In genomic region chr12:17305445-17305844, GRCm38 (mm10) we compare ENCODE assay signal across 19 mouse cellular contexts. TPM values are rescaled to one million over a fixed set of nuclear protein-coding genes. Genes with fewer than 3 reads are reported as not detected.
DNase-seq lines count a peak whose midpoint lies in the region; ATAC-seq lines count a peak whose summit lies in the region.
"Had no signal": no experiment of that assay in that cellular context is flagged by ENCODE, and none has a peak within 500 bp of the region (broad histone marks: within the 10 kb centered on the region; RNA-seq: fewer than 3 reads in every experiment).

No protein-coding gene starts in this region.

- DNase-seq in heart, adult 18-20 months, result peak; percentile 18 to 50
- DNase-seq in heart, postnatal 25 days (ENCODE audit: low spot score), result no peak
- DNase-seq in right cerebral cortex, postnatal 10 days (ENCODE audit: low spot score in 2 of 2), result peak; percentile 39
- no peak for DNase-seq in right cerebral cortex, postnatal 4 days
- DNase-seq in adrenal gland, postnatal 25 days, result peak; percentile 79
- peak; percentile 16 for DNase-seq in skeletal muscle tissue, adult 2 months (ENCODE audit: low read depth, low spot score)
- no peak for DNase-seq in layer of hippocampus, adult 9-11 months
- DNase-seq: cerebellum, postnatal 36 days; kidney, adult 18-20 months; kidney, postnatal 25 days; liver, embryonic 13.5 days; retina, postnatal 1 day; thymus, adult 18-20 months had no signal

- ATAC-seq in megakaryocyte progenitor cell, adult 5-6 weeks (replicated peaks; ENCODE audit: poor library complexity), result no peak
- ATAC-seq: forebrain, embryonic 14.5 days; hindbrain, postnatal 0 days; Patski had no signal

- intact Hi-C loops in heart, postnatal 25 days (cut with DNase I), result no loop called here

RNA-seq across cellular contexts. Expression of gene Atp6v1c2, which starts 23.7 kb away (rescaled TPM):
- under 1 TPM in 1 of 2 experiments, not detected in 1; 0.85 TPM for total RNA-seq in heart, adult 18-20 months (2021)
- not detected for total RNA-seq in heart, postnatal 25 days (2021)
- 0.90 and 1.5 TPM in 2 replicates for total RNA-seq in adrenal gland, postnatal 25 days (2021)
- not detected in 2 replicates for total RNA-seq in megakaryocyte progenitor cell, adult 5-6 weeks (2015)
- total RNA-seq in megakaryocyte progenitor cell, adult 5-6 weeks (2017), result not detected in 2 replicates
- total RNA-seq: granulocyte monocyte progenitor cell, adult 5-6 weeks; monocyte, adult 5-6 weeks had no signal

RNA-seq across cellular contexts. Expression of gene Pdia6, which starts 39.1 kb away (rescaled TPM):
- 100 to 1,000 TPM in 1 of 2 experiments, 10 to 100 TPM in 1; 89.4 to 100 TPM for total RNA-seq in heart, adult 18-20 months (2021)
- 100 to 1,000 TPM; 111 to 134 TPM for total RNA-seq in heart, postnatal 25 days (2021)
- 156 TPM in 2 replicates for total RNA-seq in adrenal gland, postnatal 25 days (2021)
- 343 TPM in 2 replicates for total RNA-seq in megakaryocyte progenitor cell, adult 5-6 weeks (2015)
- total RNA-seq in megakaryocyte progenitor cell, adult 5-6 weeks (2017), result 606 and 634 TPM in 2 replicates

RNA-seq across cellular contexts. Expression of gene Nol10, which starts 42.8 kb away (rescaled TPM):
- total RNA-seq in heart, adult 18-20 months (2021), result 1 to 10 TPM; 7.5 to 7.6 TPM
- total RNA-seq in heart, postnatal 25 days (2021), result 1 to 10 TPM; 7.1 TPM
- total RNA-seq in adrenal gland, postnatal 25 days (2021), result 13.8 and 16.1 TPM in 2 replicates
- total RNA-seq in megakaryocyte progenitor cell, adult 5-6 weeks (2015), result 21.6 and 22.1 TPM in 2 replicates
- 14.1 and 18.7 TPM in 2 replicates for total RNA-seq in megakaryocyte progenitor cell, adult 5-6 weeks (2017)

Comparison
In these comparisons a context has a peak if more than half of its experiments do, and no peak if none do; other contexts are left out.
1. DNase-seq: peak in heart, adult 18-20 months (2 of 2), right cerebral cortex, postnatal 10 days (2 of 2), adrenal gland, postnatal 25 days (single experiment) and skeletal muscle tissue, adult 2 months (single experiment); none in heart, postnatal 25 days (single experiment), right cerebral cortex, postnatal 4 days (single experiment) and layer of hippocampus, adult 9-11 months (single experiment).